Mouse (Mus musculus) adrenal gland, postnatal 25 days (tissue): ENCODE measurements around the gene Ereg. TPM values are rescaled to one million over a fixed set of nuclear protein-coding genes. Genes with fewer than 3 reads are reported as not detected.

ENCODE experiments used
- DNase-seq: peaks from one replicate; pipeline ENCODE4 v3.0.0; 2021; ENCODE audit warnings: mixed read lengths
- total RNA-seq: library from RNA; stranded (reverse); gene quantifications from 2 replicates; pipeline ENCODE4 v1.2.3, GENCODE M21; 2021

Ereg gene
- total RNA-seq, 1 experiment from 2014 or later: not detected

- no peak for DNase-seq
Measured at GRCm38 (mm10) chr5:91111019-91111418, 36.6 kb downstream of the Ereg start.

GRCm38 (mm10) chr5:91113967-91114366, 39.5 kb downstream of the Ereg start:
- no peak for DNase-seq

DNA sequence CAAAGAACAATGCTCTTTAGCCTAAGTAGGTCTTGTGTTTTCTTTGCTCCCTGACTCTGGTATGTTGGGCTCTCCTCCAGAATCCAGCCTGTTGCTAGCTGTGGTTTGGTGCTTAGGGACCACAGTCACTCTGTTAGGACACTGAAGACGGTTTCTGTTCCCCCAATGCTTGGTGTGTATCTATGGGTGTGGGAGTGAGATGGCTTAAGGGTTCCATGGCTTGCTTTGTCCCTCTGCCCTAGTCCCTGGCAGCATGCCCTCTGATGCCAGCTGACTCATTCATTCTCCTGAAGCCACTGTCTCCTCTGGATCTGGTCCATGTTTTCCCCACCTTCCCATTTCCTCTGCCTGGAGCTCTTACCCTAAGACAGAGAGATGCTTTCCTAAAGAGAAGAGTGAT, 40.2 kb downstream of the Ereg start:
- peak; percentile 9 for DNase-seq

- DNase-seq: no peak
Measured at GRCm38 (mm10) chr5:91118618-91119017, 44.2 kb downstream of the Ereg start.

DNA sequence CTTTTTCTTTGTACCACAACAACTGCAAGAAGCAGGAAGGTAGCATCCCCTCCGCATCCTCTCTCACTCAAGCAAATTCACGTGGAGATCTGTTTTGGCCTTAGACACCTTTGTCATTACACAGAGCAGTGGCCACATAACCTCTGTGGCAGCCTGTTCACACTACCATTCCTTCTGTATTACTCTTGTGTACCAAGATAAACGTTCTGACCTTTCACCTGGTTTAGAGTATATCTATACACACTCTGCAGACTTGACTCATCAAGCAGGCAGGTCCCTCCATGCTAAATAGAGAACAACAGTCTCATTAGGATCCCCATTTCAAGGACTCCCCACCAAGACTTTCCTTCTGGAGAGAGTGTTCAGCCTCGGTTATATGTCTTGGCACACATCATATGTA, 49.0 kb downstream of the Ereg start:
- DNase-seq: no peak

DNA sequence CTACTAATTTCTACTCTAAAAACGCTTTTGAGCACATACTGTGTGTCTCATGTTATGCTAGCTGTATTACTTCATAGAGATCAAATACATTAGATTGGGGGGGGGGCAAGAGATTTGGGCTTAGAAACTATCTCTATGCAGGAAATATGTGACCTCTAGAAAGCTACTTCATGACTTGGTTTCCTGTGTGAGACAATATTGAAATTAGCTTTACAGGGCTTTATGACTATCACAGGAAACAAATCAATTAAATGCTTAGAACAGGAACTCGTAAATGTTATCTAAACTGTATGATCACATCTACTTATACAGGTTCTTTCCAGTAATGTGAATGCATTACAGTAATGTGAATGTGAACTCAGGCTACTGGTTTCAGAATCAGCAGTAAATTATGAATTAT, 49.7 kb downstream of the Ereg start:
- no peak for DNase-seq

- no peak for DNase-seq
Measured at GRCm38 (mm10) chr5:91126623-91127022, 52.2 kb downstream of the Ereg start.

DNA sequence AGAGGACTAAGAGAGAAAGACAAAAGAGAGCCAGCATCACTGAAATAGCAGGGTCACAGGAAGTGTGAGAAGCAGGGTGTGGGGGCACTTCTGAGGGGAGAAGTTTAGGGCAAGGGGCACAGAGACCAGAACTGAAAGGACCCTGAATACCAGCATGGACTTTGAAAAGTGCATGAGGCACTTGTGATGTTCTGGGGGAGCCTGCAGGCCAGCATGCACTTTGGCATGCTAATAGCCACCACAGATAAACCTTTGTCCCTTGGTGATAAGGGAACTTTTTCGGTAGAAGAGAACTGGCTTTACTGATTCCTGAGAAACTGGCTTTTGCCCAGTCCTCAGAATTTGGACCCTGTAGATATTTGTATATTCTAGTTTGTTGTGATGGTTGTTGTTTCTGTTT, 60.5 kb downstream of the Ereg start:
- DNase-seq: no peak

DNA sequence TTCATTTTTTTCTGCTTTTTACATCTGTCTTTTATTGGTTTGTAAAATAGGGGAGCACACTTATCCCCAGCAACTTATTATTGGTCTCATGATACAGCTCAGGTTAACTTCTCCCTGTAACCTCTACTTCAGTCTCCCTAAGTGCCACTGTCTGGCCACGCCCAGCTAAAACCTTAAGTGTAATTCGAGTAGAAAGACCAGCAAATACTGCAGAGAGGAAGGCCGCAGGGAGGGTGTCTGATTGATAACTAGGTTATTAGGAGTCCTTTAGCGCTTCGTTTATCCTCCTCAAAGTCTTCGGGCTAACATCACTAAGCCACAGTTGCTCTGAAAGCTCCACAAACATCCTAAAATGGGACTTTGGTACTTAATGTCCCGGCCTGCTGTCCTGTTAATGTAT, 64.5 kb downstream of the Ereg start:
- DNase-seq: no peak

- peak; percentile 49 for DNase-seq
Measured at GRCm38 (mm10) chr5:91139446-91139873, 65.0 kb downstream of the Ereg start, which contains the start of gene Areg. Gene Areg, plus strand, starts transcription at chr5:91139599.

GRCm38 (mm10) chr5:91140896-91141448, 66.5 kb downstream of the Ereg start:
- DNase-seq: no peak

Other genes with a start within 250 kb of the Ereg start
- 0.73 and 1.00 TPM in 2 replicates for gene Cxcl1, start 183.4 kb upstream of the Ereg start, total RNA-seq
- gene Cxcl2, start 170.8 kb upstream of the Ereg start, total RNA-seq: 1.1 TPM in 1 of 2 replicates, not detected in the other
- gene Mthfd2l, start 143.5 kb upstream of the Ereg start, total RNA-seq: 12.4 and 18.7 TPM in 2 replicates
- not detected in 2 replicates for gene Epgn, start 47.2 kb upstream of the Ereg start, total RNA-seq
- gene Areg, start 65.0 kb downstream of the Ereg start, total RNA-seq: not detected in 2 replicates